Mouse (Mus musculus): ENCODE results near the gene Ncf4. TPM values are rescaled to one million over a fixed set of nuclear protein-coding genes. Genes with fewer than 3 reads are reported as not detected.

Ncf4 gene
- total RNA-seq (2021), result 1 to 10 TPM in 1 of 2 experiments, not detected in 1; 1.7 TPM
- long read RNA-seq, experiment 1, result 0 reads
- long read RNA-seq, experiment 2, result 0 reads

DNA sequence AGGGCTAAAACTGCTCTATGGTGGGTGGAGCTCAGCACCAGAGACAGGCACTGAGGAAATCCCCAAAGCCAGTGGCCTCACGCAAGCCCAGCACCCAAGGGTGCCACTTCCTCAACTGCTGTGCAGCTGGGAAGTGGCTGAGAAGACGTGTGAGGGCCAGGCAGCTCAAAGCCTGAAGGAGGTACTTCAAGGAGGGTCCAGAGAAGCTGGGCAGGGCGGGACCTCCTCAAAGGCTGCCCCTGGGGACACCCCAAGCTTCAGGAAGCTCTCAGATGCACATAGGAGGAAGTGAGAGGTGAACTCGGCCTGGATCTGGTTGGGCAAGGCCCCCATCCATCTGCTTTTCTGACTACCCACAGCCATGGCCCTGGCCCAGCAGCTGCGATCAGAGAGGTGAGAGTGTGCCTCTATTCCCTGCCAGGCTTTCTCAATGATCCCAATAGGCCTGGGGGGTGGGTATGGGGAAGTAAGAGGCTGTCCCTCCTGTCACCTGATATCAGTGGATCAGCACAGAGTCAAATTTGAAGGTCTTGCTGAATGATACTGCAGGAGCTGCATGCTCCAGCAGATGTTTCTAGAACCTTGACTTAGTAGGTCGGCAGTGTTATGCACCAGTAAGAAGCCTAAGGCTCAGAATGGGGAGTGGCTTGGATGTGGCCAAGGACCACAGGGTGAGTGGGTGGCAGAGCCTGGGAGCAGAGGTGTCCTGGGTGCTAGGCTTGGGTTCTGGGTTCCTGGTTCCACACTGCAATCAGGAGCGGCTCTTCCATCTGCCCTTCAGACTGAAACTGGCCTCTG, at the start of gene Ncf4:
Gene Ncf4 (plus strand): TSS at position 107 of the 798 bp plus-strand sequence.
- no peak for DNase-seq (ENCODE audit: low spot score in 2 of 2)

DNA sequence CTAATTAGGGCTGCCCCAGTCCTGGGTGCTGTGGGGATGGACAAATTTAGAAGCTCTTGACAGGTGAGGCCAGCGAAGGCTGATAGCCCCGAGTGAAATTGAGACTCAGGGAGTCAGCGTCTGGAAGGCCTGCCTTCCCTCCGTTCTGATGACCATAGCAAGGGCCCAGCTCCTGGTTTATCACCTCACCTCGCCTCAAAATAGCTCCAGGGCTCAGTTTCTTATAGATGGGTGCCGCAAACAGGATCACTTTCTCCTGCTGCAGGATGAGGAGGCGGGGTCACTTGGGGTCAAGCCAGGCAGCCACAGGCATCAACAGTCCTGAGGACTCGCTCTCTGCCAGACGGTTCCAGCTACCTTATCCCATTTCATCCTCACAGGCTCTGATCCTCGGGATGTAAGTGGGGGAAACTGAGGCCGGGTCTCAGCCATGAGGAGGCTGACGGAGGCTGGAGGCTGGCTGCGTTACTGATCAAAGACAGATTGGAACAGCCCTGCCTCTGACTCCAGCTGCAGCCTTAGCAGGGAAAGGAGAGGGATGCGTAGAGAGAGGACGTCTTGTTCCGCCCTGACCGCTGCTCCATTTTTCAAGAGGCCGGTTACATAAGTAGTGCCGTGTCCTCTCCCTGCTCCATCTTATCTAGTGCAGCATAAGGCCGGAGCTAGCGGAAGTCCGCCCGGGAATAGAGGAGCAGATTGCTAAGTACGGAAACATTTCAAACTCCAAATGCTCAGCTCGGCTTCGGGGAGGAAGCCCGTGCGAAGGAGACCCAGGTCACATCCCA, 49.3 kb upstream of the Ncf4 start:
- DNase-seq (ENCODE audit: low spot score in 2 of 2), result no peak

DNA sequence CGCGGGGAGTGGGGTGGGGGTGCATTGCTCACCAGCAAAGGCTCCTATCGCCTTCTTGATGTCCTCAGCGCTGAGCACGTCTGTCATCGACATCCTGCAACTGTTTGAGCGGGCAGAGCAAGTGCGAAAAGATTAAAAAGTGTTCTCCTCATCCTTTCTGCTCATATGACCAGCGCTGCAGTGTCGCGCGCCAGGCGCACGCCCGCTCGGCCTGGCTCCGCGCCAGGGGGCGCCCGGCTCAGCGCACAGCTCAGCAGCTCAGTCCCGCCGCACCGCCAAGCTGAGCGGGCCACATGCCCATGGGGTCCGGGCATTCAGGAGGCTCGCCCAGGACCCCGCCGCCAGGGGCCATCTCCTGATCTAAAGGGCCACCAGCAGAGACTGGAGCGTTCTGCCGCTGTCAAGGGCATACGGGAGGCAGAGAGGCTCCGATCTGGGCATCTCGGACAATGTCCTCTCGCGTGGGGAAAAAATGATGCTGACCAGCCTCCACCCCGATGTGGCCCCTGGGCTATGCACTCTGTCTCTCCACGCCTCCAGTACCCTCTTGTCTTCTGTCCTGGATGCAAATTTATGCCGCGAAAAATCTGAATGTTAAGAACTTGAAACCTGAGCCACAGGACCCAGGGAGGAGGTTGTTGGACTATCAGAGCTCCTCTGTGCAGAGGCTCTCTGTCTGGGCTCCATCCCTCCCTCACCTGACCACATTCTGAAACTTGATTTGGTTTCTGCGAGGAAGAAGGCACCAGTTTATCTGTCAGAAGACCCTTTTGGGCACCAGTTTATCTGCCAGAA, 40.4 kb upstream of the Ncf4 start:
- peak; percentile 40 to 53 for DNase-seq (ENCODE audit: low spot score in 2 of 2)

DNA sequence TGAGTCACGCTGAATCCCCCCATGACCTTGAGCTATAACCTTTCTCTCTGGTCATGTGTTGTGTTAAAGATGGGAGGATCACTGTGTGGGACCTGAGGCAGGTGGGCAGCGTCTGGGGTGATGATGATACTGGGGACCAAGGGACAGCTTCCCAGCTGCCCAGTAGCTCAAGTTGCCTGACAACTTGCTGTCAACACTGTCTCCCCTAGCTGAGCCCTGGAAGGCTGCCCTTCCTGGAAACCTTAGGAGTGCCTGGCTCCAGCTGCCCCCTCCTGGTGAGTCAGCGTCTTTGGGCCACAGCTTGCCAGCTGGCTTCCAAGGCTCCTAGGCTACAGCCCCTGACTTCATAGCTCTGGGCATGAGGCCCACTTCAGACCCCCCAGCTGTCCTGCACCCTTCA, 39.4 kb upstream of the Ncf4 start:
- DNase-seq (ENCODE audit: low spot score in 2 of 2), result peak; percentile 29 to 33

DNA sequence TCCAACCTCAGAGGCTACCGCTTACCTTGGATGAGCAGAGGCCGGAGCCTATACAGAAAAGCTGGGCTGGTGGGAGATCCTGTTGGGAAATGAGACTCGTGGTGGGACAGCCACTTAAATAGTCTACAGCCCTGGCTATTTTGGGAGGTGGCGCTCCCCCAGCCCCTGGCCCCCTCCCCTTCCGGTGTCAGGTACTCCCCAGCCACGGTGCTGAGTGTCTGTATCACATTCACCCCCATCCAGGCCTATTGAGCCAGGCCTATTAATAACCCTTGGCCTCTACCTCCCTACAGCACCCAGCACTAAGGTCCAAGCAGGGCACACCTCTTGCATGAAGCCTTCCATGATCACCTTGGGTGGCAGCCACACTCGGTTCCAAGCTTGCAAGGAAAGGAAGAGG, 38.3 kb upstream of the Ncf4 start, which contains the start of gene Pvalb:
Gene Pvalb (minus strand): TSS at position 89 of the 400 bp plus-strand sequence.
- no peak for DNase-seq (ENCODE audit: low spot score in 2 of 2)

DNA sequence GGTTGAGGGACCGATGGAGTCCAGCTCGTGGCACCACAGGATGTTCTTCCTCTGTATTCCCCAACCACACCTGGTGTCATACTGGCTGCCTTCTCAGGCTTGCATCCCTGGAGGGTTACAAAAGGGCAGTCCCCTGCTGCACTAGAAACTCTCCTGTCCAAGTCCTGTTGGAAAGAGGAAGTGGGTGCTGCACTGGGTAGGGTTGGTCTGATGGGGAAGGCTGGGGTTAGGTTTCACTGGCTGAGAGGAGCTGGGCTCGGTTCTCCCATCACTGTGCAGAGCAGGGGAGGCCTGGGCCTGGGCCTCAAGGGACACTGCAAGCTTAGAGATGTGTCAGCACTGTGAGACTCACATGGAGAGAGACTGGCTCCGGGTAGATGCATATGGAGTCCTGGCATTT, 34.4 kb upstream of the Ncf4 start:
- no peak for DNase-seq (ENCODE audit: low spot score in 2 of 2)

DNA sequence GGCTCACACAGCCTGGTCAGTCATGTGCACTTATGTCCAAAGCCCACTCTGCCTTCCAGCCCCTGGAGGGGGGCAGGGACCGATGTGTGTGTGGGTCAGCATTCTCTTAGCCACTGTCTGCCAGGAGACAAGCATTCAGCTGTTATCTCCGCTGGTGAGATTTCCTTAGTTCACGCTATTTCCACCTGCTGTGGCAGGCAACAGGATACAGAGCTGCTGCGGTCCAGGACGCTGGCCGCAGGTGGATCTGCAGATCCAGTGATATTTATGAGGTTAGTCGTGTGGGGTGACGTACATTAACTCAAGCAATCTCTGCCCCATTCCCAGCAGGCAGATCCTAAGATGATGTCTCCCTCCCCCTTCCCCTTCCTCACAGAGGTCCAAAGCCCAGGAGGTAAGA, 33.2 kb upstream of the Ncf4 start:
- no peak for DNase-seq (ENCODE audit: low spot score in 2 of 2)

DNA sequence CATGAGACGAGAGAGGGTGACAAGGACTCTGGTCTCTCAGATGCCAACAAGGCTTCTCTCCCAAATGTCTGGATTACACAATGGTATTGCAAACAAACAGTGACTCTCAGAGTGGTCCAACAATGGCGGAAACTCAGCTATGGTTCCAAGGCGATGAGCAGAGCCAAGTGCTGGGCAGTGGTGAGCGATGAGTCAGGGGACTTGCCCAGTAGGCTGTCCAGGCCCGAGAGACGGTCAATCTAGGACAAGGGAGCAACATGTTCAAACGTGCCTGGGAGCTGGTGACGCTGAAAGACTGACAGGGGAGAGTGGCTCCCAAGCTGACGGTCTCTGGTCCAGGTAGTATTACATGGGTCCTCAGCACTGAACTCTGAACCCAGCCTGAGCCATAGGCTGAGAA, 29.3 kb upstream of the Ncf4 start:
- no peak for DNase-seq (ENCODE audit: low spot score in 2 of 2)

DNA sequence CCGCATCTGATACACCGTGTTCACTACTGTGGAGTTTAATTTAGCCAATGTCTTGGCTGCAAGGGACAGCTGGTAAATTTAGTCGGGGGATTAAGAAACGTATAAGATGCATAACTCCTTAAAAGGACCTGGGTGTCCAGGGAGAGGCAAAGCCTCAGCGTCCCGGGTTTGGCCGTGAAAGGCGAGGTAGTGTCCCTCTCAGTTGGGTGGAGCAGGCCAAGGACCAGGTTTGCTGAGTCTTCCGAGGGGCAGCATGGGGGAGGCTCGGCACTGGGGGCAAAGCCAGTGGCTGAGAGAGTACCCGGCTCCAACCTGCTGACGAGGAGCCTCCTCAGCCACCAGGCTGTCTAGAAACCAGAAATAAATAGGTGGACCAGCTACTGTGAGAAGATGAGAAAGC, 16.8 kb upstream of the Ncf4 start:
- DNase-seq (ENCODE audit: low spot score in 2 of 2), result no peak

DNA sequence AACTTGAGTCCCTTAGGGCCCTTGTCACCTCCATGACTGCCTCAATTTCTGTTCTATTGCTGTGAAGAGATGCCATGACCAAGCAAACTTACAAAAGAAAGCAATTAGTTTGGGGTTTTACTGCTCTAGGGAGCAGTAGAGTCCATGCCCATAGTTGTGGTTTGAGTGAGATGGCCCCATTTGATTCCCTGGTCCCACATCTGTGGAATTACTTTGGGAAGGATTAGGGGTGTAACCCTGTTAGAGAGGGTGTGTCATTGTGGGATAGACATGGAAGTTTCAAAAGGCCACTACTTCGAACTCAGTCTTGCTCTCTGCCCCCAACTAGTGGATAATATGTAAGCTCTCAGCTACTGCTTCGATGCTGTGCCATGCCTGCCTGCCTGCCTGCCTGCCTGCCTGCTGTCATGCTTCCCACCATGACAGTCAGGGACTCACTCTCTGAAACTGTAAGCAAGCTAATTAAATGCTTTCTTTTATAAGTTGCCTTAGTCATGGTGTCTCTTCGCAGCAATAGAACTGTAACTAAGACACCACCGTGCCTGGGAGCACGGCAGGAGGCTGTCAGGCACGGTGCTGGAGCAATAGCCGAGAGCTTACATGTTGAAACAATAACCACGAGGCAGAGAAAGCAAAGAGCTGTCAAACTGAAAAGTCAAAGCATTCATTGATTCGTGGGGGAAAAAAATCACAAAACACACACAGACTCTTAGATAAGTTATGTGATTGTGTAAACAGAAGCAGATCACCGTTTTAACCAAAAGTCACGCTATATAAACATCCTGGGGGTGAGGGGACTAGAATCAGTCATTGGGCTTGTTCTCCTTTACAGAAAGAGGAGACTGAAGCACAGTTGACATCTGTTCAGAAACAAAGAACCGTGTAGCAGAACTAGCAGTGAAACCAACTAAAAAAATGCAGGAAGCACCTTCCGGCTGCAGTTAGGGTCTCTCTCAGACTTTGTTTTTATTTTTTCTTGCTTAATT, 13.0 kb upstream of the Ncf4 start:
- DNase-seq (ENCODE audit: low spot score in 2 of 2), result peak in 1 of 2 experiments; percentile 9

DNA sequence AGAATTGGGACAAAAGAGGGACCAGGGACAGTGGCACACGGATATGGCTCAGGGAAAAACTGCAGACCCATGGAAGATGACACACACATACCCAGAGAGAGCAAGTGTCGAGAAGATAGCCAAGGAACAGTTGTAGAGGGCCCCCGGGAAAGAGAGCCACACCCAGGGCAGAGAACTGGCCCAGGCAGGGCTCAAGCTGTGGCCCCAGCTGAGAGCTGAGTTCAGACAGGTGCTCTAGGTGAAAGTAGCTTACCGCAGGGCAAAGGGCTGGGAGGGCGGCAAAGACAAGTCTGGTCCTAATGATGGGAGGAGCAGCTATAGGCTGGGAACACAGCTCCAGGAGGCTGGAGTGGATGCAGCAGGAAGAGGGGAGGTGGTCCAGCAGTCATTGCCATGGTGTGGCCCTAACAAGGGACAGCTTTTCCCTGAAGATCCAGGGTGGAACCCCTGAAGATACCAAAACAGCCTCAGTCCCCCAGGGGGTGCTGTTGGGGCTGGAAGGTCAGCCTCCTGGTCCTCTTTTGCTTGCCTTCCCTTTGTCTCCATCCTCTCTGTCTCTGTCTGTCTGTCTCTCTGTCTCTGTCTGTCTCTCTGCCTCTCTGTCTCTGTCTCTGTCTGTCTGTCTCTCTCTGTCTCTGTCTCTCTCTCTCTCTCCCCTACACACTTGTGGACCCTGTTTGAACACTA, 9.6 kb upstream of the Ncf4 start:
- DNase-seq (ENCODE audit: low spot score in 2 of 2), result no peak

DNA sequence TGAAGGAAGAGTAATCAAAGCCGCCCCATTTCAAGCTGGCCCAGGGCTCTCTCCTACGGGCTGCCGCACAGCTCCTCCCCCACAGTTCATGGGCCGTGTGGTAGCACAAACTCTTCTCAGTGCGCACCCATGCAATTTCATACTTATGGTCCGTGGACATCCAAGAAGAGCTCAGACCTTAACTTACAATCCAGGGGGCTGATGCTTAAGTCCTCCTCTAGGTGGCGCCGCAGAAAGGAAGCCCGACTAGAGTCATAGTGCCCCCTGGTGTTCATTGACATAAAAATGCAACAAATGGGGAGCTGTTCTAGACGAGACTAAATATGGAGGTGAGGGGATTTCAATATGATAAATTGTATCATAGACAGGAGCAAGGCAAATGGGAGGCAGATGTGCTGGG, 5.1 kb upstream of the Ncf4 start:
- DNase-seq (ENCODE audit: low spot score in 2 of 2), result peak; percentile 16 to 76

DNA sequence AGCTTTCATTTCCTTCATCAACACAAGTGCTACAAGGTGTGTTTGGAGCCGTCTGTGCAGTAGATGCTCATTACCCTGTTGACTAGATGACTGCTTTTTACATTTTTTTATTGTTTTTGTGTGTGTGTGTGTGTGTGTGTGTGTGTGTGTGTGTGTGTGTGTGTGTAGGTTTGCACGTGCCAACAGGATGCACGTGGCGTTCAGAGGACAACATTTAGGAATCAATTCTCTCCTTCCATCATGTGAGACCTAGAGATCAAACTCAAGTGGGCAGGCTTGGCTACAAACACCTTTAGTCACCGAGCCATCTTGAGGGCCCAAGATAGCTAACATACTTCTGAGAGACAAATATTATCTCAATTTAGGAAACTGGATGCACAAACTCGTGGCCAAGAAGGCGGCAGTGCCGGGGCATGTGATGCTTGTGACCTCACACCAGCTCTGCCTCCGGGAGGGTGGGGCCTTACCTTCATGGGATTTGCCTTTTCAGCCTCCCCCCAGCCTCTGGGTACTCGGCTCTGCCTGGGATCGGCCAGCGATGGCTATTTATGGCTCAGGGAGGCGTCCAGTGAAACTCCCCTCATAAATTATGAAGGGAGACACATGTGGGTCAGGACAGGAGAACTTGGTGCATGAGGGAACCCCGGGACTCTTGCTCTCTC, 4.5 kb upstream of the Ncf4 start:
- no peak for DNase-seq (ENCODE audit: low spot score in 2 of 2)

DNA sequence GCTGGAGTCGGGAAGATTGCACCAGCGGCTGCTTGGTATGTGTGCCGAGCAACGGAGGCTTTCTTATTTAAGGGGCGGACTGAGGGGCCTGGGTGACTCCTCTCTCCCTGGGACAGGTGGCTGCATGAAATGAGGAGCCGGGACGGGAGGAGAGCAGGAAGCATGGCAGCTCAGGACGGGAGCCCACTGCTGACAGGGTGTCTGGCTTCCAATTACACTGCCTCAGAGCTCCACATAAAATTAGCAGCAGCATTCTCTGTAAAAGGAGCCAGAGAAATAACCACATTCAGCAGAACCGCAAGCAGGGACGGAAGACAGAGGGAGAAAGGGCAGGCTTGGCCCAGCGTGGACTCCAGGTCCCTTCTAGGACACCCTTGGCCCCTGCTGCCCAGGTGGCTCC, 3.3 kb upstream of the Ncf4 start:
- no peak for DNase-seq (ENCODE audit: low spot score in 2 of 2)

DNA sequence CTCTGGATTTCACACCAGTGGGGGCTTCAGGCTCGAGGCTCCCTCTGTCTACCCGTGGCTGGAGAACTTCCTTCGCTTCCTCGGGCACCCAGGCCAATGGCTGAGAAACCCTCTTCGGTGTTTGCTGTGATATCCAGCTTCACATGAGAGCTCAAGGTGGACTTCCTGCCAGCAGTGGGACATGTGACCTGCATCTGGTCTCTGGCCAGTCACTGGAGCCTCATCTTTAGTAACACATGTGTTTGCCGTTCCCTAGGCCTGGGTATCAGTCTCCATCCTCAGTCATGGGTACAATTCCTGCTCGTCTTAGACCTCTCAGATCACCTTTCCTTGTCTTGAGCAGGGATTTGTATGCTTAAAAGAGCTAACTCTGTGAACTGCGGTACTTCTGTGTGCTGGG, 1.5 kb upstream of the Ncf4 start:
- DNase-seq (ENCODE audit: low spot score in 2 of 2), result no peak

DNA sequence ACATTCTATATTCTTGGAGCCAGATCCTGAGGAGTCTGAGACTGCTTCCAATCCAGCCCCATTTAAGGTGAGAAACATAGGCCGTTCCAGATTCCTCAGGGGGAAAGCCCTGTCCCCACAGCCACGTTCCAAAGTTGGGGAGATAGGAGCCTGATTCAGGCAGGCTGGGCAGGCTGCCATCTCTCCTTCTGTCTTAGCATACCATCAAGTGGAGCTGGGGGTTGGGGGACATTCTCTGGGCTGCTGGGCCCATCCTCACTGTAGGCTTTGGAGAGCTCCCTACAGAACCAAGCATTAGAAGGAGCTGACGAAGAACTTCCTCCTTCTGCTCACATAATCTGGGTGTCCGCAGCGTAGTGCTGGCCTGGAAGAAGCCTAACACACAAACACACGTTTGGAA, 827 bp upstream of the Ncf4 start:
- DNase-seq (ENCODE audit: low spot score in 2 of 2), result no peak

DNA sequence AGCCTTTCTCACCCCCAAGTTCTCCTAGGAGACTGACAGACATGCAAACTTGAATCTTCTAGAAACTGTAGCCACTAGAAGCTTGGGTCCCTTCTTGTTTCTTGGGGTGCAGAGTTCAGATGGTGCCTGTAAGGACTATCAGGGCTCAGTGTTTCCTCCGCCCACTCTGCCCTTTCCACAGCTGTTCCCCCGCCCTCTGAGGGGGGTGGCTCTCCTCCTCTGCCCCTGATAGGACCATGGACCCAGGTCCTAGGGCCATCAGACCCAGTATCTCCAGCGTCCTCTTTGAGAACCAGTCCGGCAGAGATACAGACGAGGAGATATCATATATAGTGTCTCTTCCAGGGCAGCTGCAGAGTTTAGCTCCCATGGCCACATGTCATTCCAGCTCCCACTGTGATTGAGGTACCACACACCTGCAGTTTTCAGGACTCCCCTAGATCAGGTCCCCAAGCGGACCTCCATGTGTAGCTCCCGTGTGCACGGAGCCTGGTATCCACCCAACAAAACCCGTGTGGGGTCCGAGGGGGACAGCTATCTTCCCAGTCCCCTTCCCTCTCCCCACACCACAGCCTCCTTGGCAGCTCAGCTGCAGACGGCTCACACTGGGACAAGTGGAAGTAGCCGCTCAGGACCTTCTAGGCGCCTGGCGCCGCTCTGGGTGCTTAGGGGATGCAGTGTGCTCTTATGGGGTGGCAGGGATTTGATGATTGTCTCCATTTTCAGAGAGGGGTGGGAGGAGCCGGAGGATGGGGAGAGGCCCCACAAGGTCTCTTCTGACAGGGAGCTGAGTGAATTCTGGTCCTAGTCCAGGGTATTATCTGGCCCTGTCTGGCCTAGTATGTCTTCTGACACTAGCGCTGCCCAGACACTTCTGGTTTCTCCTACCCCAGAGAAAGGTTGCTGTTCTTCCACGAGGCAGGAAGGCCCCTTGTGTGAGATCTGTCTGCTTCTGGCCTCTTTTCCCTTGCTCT, 1.8 kb downstream of the Ncf4 start:
- no peak for DNase-seq (ENCODE audit: low spot score in 2 of 2)

DNA sequence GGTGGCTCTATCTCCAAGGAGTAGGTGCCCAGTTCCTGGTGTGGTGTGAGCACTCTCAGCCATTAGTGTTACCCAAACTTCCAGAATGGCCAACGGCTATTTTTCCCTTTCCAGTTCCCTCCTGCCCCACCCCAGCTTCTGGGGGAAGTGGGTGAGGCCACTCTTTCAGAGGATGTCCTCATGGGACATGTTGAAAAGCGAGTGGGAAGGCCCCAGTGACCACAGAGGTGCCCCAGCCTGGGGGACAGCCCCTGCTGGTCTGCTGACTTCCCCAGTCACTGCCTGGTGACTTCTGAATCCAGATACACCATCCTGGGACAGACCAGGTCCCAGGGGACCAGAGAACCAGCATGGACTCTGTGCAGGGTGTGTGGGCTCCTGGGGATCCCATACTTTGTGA, 3.1 kb downstream of the Ncf4 start:
- DNase-seq (ENCODE audit: low spot score in 2 of 2), result no peak
